27 mouse cellular contexts compared by ENCODE assay signal in the genomic region with DNA sequence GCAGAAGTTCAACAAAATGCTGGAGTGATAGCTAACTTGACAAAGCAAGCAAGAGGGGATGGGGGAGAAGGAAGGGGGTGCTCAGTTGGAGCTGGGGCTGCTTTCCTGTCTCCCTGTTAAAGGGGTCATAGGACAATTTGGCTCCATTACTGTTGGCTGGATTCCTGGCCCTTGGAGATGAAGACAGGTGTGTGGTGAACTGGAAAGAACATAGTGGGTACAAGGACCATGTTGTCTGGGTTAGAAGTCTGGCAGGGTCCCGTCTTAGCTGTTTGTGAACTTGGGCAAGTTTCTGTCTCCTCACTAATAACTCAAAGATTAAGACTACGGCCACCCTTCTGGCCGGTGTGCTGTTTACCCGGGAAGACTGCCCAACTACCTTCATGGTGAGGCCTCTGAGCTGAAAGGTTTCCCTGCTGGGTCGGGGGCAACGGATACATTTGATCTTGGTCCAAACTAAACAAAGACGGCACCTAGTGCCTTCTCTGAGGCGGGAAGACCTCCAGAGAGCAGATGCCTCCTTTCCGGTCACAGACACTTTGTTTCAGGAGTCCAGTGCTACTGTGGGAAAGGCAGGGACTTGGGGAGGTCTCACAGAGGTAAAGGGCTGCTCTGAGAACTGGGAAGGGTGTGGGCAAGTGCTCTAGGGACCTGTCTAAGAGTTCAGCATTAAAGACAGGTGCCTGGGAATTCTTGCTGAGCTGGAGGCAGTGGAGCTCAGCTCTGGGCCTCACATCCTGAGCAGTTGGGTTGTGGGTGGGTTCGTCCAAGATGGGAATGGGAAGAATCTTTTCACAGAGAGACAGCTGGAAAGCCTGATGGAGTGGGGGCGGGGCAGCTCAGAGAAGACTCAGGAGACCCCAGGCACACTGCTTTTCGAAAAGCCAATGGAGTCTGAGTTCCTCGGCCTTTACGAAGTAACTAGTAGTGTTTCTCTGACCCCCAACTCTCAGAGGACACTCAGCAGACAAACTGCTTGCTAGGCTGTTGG. TPM values are rescaled to one million over a fixed set of nuclear protein-coding genes. Genes with fewer than 3 reads are reported as not detected.
A peak's percentile ranks its signal among the peaks of the same experiment; 100 is the strongest.
DNase-seq lines count a peak whose midpoint lies in the region; ATAC-seq lines count a peak whose summit lies in the region.
"Had no signal": no experiment of that assay in that cellular context is flagged by ENCODE, and none has a peak within 500 bp of the region (broad histone marks: within the 10 kb centered on the region; RNA-seq: fewer than 3 reads in every experiment).

No protein-coding gene starts in this region.

- H3K4me2 ChIP-seq in kidney, embryonic 15.5 days, result no peak overlapping the region
- H3K4me2 ChIP-seq: embryonic facial prominence, embryonic 15.5 days; forebrain, embryonic 15.5 days; liver, embryonic 15.5 days; lung, embryonic 15.5 days; midbrain, embryonic 15.5 days; neural tube, embryonic 13.5 days had no signal

- no peak overlapping the region for H3K9ac ChIP-seq in kidney, embryonic 15.5 days
- H3K9ac ChIP-seq: embryonic facial prominence, embryonic 15.5 days; forebrain, embryonic 15.5 days; liver, embryonic 15.5 days; lung, embryonic 15.5 days; midbrain, embryonic 15.5 days; neural tube, embryonic 13.5 days had no signal

- no peaks in the 10 kb centered on the region for H3K36me3 ChIP-seq in kidney, embryonic 15.5 days
- H3K36me3 ChIP-seq: embryonic facial prominence, embryonic 15.5 days; forebrain, embryonic 15.5 days; heart, embryonic 10.5 days; limb, embryonic 10.5 days; liver, embryonic 15.5 days; lung, embryonic 15.5 days; midbrain, embryonic 15.5 days; neural tube, embryonic 13.5 days had no signal

- peaks cover 9% of the 10 kb centered on the region for H3K27me3 ChIP-seq in kidney, embryonic 15.5 days
- H3K27me3 ChIP-seq: embryonic facial prominence, embryonic 15.5 days; forebrain, embryonic 15.5 days; lung, embryonic 15.5 days; midbrain, embryonic 15.5 days had no signal

- no peak overlapping the region for H3K4me3 ChIP-seq in kidney, embryonic 15.5 days (replicated peaks)
- H3K4me3 ChIP-seq: embryonic facial prominence, embryonic 15.5 days; forebrain, embryonic 15.5 days; heart, embryonic 10.5 days; limb, embryonic 10.5 days; liver, embryonic 15.5 days; lung, embryonic 15.5 days; megakaryocyte, embryonic 14.5 days; midbrain, embryonic 15.5 days; neural tube, embryonic 13.5 days had no signal

- 0 out of 2 replicates have a peak, but pooled peaks cover 3% of the 10 kb centered on the region for H3K4me1 ChIP-seq in kidney, embryonic 15.5 days
- H3K4me1 ChIP-seq: embryonic facial prominence, embryonic 15.5 days; limb, embryonic 10.5 days; lung, embryonic 15.5 days had no signal

- WGBS in kidney, embryonic 15.5 days, result 48% methylated on average over 14 of the region's 14 CpGs

- DNase-seq in heart, adult 11 months, result peak; percentile 72
- no peak for DNase-seq in heart, postnatal 36 days
- peak; percentile 18 to 33 for DNase-seq in kidney, postnatal 25 days
- DNase-seq in right cerebral cortex, postnatal 10 days (ENCODE audit: low spot score in 2 of 2), result peak; percentile 67 to 77
- no peak for DNase-seq in right cerebral cortex, postnatal 36 days (ENCODE audit: low spot score in 2 of 2)
- peak; percentile 53 to 60 for DNase-seq in layer of hippocampus, adult 8-10 months (ENCODE audit: low spot score in 2 of 2)
- DNase-seq in cerebellum, adult 9-11 months, result no peak
- DNase-seq: adrenal gland, postnatal 10 days; cerebellum, adult 8-10 months; liver; lung, postnatal 36 days; retina, postnatal 1 day; spleen, adult 18-20 months; thymus, postnatal 36 days had no signal

- H3K27ac ChIP-seq in kidney, embryonic 15.5 days, result no peak overlapping the region
- H3K27ac ChIP-seq: embryonic facial prominence, embryonic 15.5 days; forebrain, embryonic 15.5 days; heart, embryonic 10.5 days; hindbrain, postnatal 0 days; limb, embryonic 10.5 days; liver, embryonic 15.5 days; lung, embryonic 15.5 days; midbrain, embryonic 15.5 days; neural tube, embryonic 13.5 days had no signal

- intact Hi-C loops in heart, postnatal 36 days (cut with DNase I), result no loop called here

- no peaks in the 10 kb centered on the region for H3K9me3 ChIP-seq in kidney, embryonic 15.5 days (replicated peaks)
- H3K9me3 ChIP-seq: embryonic facial prominence, embryonic 15.5 days; forebrain, embryonic 15.5 days; heart, embryonic 10.5 days; limb, embryonic 10.5 days; liver, embryonic 15.5 days; lung, embryonic 15.5 days; megakaryocyte, embryonic 14.5 days; midbrain, embryonic 15.5 days; neural tube, embryonic 13.5 days had no signal

- ATAC-seq in kidney, embryonic 15.5 days (replicated peaks; ENCODE audit: low FRiP score), result no peak
- ATAC-seq: forebrain, embryonic 15.5 days; hindbrain, postnatal 0 days; intestine, embryonic 16.5 days; midbrain, embryonic 15.5 days had no signal

RNA-seq across cellular contexts. Expression of a gene that starts 11.1 kb away (rescaled TPM):
- 10 to 100 TPM; 71.4 to 80.4 TPM for total RNA-seq in heart, postnatal 36 days (2021)
- polyA plus RNA-seq in kidney, embryonic 15.5 days (2015; fragmentation: Nextera tagmentation; extraction: Ambion mirVana), result 3.6 and 4.4 TPM in 2 replicates
- total RNA-seq in layer of hippocampus, adult 8-10 months (2022), result 10 to 100 TPM; 39.8 to 61.1 (median 47.2) TPM

RNA-seq across cellular contexts. Expression of a gene that starts 25.9 kb away (rescaled TPM):
- total RNA-seq in heart, postnatal 36 days (2021), result under 1 TPM; 0.19 to 0.72 TPM
- 2.1 and 4.6 TPM in 2 replicates for polyA plus RNA-seq in kidney, embryonic 15.5 days (2015; fragmentation: Nextera tagmentation; extraction: Ambion mirVana)
- 100 to 1,000 TPM; 101 to 114 (median 106) TPM for total RNA-seq in layer of hippocampus, adult 8-10 months (2022)
- total RNA-seq: hematopoietic stem cell, adult 5-6 weeks had no signal

RNA-seq across cellular contexts. Expression of a gene that starts 46.8 kb away (rescaled TPM):
- total RNA-seq in heart, postnatal 36 days (2021), result 10 to 100 TPM; 28.2 to 31.7 TPM
- polyA plus RNA-seq in kidney, embryonic 15.5 days (2015; fragmentation: Nextera tagmentation; extraction: Ambion mirVana), result 151 and 160 TPM in 2 replicates
- total RNA-seq in layer of hippocampus, adult 8-10 months (2022), result 10 to 100 TPM; 56.4 to 59.6 (median 58.4) TPM

Comparison
In these comparisons a context has a peak if more than half of its experiments do, and no peak if none do; other contexts are left out.
1. DNase-seq: peak in heart, adult 11 months (single experiment), kidney, postnatal 25 days (2 of 2), right cerebral cortex, postnatal 10 days (2 of 2) and layer of hippocampus, adult 8-10 months (2 of 2); none in heart, postnatal 36 days (0 of 2), right cerebral cortex, postnatal 36 days (0 of 2) and cerebellum, adult 9-11 months (single experiment).
2. RNA of a gene that starts 25.9 kb away (total RNA-seq): 101 to 114 TPM in layer of hippocampus, adult 8-10 months; 0.19 to 0.72 TPM in heart, postnatal 36 days; every median in the first group is over 10 times any median in the second.